Mouse (Mus musculus) adipocyte (in vitro differentiated cells): ENCODE data around the gene Gm49601.
A peak's percentile ranks its signal among the peaks of the same experiment; 100 is the strongest.

Source experiments
- DNase-seq: peaks from one replicate; pipeline ENCODE4 v3.0.0-alpha.2; 2016; ENCODE audit warnings: low spot score

The Gm49601 gene

GRCm38 (mm10) chr16:18629390-18630231 is 3.4 kb upstream of the Gm49601 start, which contains the start of gene Sept5:
Gene Sept5 (minus strand): TSS chr16:18629954.
- peak; percentile 54 for DNase-seq

GRCm38 (mm10) chr16:18628948-18629340 is 2.7 kb upstream of the Gm49601 start:
- no peak for DNase-seq

GRCm38 (mm10) chr16:18628206-18628947 is 2.1 kb upstream of the Gm49601 start:
- peak; percentile 29 for DNase-seq

GRCm38 (mm10) chr16:18627163-18627562 is 936 bp upstream of the Gm49601 start:
- DNase-seq = no peak

DNA sequence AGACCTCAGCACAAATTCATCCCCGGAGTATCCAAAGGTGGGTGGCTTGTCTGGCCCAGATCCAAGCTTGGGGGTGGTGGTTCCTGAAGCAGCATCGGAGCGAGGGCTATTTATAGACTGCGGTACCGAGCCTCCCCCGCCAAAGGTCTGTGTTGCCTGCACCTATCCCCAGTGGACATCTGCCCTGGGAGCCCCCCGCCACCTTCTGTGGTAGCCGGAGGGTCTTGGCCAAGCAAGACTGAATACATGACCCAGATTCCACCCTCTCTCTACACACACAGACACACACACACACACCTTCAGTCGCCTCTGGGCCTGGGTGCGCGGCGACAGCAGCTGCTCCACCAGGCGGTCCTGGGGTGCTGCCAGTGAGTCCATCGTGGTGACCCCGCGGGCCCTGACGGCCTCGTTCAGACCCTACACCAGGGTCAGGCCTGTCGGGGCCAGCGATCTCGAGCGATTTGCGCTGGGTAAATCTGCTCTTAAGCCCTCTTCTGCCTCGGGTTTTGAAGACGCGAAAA is 376 bp downstream of the Gm49601 start:
- no peak for DNase-seq

- no peak for DNase-seq
These were observed 1.1 kb downstream of the Gm49601 start for GRCm38 (mm10) chr16:18625097-18625496.

- no peak for DNase-seq
These were observed 1.6 kb downstream of the Gm49601 start for GRCm38 (mm10) chr16:18624641-18625040.

GRCm38 (mm10) chr16:18623751-18624540 is 2.3 kb downstream of the Gm49601 start:
- no peak for DNase-seq

- no peak for DNase-seq
These were observed 3.1 kb downstream of the Gm49601 start for GRCm38 (mm10) chr16:18622916-18623750.

GRCm38 (mm10) chr16:18622019-18622418 is 4.2 kb downstream of the Gm49601 start, which contains the start of gene Gp1bb:
Gene Gp1bb (minus strand): TSS chr16:18622403.
- no peak for DNase-seq

- DNase-seq = no peak
These were observed 4.7 kb downstream of the Gm49601 start for GRCm38 (mm10) chr16:18621362-18622001.

DNA sequence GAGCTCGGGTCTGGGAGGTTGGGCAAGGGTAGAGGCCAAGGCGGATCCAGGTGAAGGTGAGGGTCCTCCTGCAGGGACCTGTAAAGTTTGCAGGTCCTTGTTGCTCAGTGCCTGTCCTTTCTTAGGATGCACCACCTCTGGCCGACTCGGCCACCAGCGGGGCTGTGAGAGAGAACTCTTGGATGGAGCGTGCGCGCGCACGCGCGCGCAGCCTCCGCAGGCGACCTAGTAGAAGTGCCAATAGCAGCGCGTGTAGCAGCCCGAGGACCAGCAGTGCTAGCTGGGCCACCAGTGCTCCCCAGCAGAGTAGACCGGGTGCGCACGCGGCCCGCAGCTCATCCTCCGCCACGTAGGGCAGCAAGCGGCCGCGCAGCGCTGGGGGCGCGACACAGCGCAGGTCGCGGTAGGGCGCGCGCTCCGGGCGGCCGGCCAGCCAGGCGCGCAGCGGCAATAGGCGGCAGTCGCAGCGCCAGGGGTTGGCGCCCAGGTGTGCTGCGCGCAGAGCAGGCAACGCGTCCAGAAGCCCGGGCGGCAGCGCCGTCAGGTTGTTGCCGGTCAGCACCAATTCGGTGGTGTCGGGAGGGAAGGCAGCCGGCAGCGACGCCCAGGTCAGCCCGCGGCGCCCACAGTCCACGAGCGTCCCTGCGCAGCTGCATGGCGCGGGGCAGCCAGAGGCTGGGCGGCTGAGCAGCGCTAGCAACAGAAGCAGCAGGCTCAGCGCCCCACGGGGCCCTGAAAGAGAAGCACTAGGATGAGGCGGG is 5.4 kb downstream of the Gm49601 start:
- no peak for DNase-seq

DNA sequence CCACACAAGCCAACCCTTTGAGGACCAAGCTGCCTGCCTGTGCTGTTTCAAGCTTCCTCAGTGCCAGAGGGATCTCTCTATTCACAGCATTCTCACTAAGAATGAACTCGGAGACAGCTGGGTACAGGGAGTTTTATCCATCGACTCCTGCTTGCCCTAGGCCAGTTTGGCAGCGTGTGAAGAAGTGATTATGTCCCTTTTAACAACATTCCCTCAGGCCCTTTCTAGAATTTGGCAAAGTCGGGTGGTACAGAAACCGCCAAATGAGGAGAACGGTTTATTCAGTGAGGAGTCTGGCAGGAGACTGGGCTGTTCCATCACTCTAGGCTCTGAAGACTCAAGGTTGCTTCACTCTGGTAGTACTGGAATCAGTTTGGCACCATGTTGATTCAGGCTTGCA is 6.0 kb downstream of the Gm49601 start:
- no peak for DNase-seq

- no peak for DNase-seq
These were observed 7.1 kb downstream of the Gm49601 start for GRCm38 (mm10) chr16:18619110-18619509.

- no peak for DNase-seq
These were observed 7.9 kb downstream of the Gm49601 start for GRCm38 (mm10) chr16:18618297-18618696.

DNA sequence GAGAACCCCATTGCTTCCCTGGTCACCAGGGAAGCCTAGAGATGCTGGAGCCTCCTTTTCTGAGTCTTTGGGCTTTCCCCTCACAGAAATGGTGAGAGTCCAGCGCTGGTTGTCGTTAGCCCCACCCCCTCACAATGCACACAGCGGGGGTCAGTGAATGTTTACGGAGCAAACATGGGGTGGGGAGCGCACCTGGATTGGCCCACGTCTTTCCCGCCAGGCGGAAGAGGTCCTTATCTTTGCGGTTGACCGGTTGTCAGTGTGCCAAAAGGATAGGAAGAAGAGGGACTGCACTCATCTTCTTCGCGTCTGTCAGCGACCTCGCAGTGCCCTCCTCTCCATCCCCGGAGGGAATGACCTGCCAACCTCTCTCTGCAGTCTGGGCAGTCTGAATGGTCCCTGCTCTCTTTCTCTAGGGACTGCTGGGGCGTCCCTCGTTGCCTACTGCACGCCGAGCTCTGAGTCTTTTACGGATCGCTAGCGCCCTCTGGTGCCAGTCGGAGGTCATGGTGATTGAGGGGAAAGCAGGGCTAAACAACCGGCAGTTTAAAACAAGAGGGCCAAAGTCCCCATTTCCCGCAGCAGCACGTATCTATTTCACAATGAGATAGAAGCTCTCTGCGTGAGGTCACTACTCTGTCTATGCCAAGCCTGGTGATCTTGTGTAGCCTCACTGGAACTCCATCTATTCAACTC is 8.7 kb downstream of the Gm49601 start:
- peak; percentile 92 for DNase-seq

DNA sequence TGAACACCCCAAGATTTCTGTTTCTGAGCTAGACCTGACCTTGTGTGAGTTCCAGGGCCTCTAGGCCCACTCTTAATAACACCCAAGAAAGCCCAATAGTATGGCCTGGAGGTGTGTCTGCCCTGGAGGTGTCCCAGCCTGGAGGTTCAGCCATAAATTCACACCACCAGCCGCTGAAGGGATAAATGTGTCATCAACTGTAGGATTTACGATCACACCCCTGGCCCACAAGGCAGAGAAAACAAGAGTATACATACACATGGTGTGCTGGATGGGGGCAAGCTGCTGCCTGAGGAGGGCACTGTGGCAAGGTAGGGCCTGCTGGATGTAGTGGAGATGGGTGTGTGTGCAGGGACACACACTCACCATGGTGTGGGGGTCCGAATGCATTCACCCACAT is 12.9 kb downstream of the Gm49601 start:
- no peak for DNase-seq

- DNase-seq = no peak
These were observed 14.5 kb downstream of the Gm49601 start for GRCm38 (mm10) chr16:18611752-18612151.

GRCm38 (mm10) chr16:18609099-18609498 is 17.1 kb downstream of the Gm49601 start:
- DNase-seq = no peak
